Comparison of ENCODE assay signal across 10 mouse cellular contexts in genomic region chr7:48790117-48790516, GRCm38 (mm10). TPM values are rescaled to one million over a fixed set of nuclear protein-coding genes. Genes with fewer than 3 reads are reported as not detected.
A peak's percentile ranks its signal among the peaks of the same experiment; 100 is the strongest.
DNase-seq lines count a peak whose midpoint lies in the region; ATAC-seq and TF ChIP-seq lines count a peak whose summit lies in the region.
"Had no signal": no experiment of that assay in that cellular context is flagged by ENCODE, and none has a peak within 500 bp of the region (broad histone marks: within the 10 kb centered on the region; RNA-seq: fewer than 3 reads in every experiment).

No protein-coding gene starts in this region.

- peak overlapping the region; percentile 67 for H3K4me2 ChIP-seq in forebrain, embryonic 12.5 days
- peak overlapping the region; percentile 97 for H3K4me2 ChIP-seq in liver, postnatal 0 days (ENCODE audit: low read depth, low read length)
- H3K4me2 ChIP-seq in stomach, postnatal 0 days (replicated peaks; ENCODE audit: low read depth): peak overlapping the region; percentile 85

- DNase-seq in liver, postnatal 0 days: no peak
- no peak for DNase-seq in stomach, postnatal 0 days (ENCODE audit: low spot score)
- DNase-seq in adrenal gland, postnatal 36 days: no peak
- DNase-seq in heart, postnatal 10 days: no peak
- DNase-seq: right cerebral cortex, postnatal 14 days had no signal

- WGBS in forebrain, embryonic 12.5 days: 42% methylated on average over 4 of the region's 4 CpGs
- WGBS in liver, postnatal 0 days (ENCODE audit: insufficient replicate concordance): 78% methylated on average over 4 of the region's 4 CpGs
- WGBS in stomach, postnatal 0 days: 63% methylated on average over 4 of the region's 4 CpGs

- TF ChIP-seq EP300 in liver, postnatal 0 days (IDR thresholded peaks at IDR 0.05; ENCODE audit: low read depth): no peak
- no peak for TF ChIP-seq EP300 in stomach, postnatal 0 days (optimal IDR thresholded peaks at IDR 0.05)

- H3K9me3 ChIP-seq in megakaryocyte, embryonic 14.5 days: no peaks in the 10 kb centered on the region
- no peaks in the 10 kb centered on the region for H3K9me3 ChIP-seq in forebrain, embryonic 12.5 days
- no peaks in the 10 kb centered on the region for H3K9me3 ChIP-seq in liver, postnatal 0 days (ENCODE audit: low read length)
- no peaks in the 10 kb centered on the region for H3K9me3 ChIP-seq in stomach, postnatal 0 days (ENCODE audit: control insufficient read depth, low read length)
- H3K9me3 ChIP-seq: limb, embryonic 12.5 days had no signal

- no peak overlapping the region for H3K27ac ChIP-seq in forebrain, embryonic 12.5 days
- H3K27ac ChIP-seq in liver, postnatal 0 days (ENCODE audit: low read depth): no peak overlapping the region
- no peak overlapping the region; the same call in 1 of the 2 replicates for H3K27ac ChIP-seq in stomach, postnatal 0 days (replicated peaks)

- no peak for TF ChIP-seq CTCF in liver, postnatal 0 days (IDR thresholded peaks at IDR 0.05; ENCODE audit: low read depth)
- no peak for TF ChIP-seq CTCF in stomach, postnatal 0 days (IDR thresholded peaks at IDR 0.05; ENCODE audit: low read depth)

- H3K36me3 ChIP-seq in megakaryocyte, embryonic 14.5 days (replicated peaks; ENCODE audit: low read length): peaks cover 23% of the 10 kb centered on the region
- H3K36me3 ChIP-seq in forebrain, embryonic 12.5 days (replicated peaks): no peaks in the 10 kb centered on the region; the same call in 1 of the 2 replicates
- no peaks in the 10 kb centered on the region for H3K36me3 ChIP-seq in liver, postnatal 0 days (replicated peaks; ENCODE audit: insufficient read depth, low read length)
- H3K36me3 ChIP-seq in stomach, postnatal 0 days (ENCODE audit: control insufficient read depth, insufficient read depth, low read length): no peaks in the 10 kb centered on the region
- H3K36me3 ChIP-seq: limb, embryonic 12.5 days had no signal

- H3K4me3 ChIP-seq in megakaryocyte, embryonic 14.5 days (replicated peaks): peak overlapping the region; percentile 99
- H3K4me3 ChIP-seq in forebrain, embryonic 12.5 days (replicated peaks): no peak overlapping the region
- H3K4me3 ChIP-seq in liver, postnatal 0 days (ENCODE audit: low read depth, low read length): no peak overlapping the region
- H3K4me3 ChIP-seq in stomach, postnatal 0 days (ENCODE audit: low read depth, low read length): peak overlapping the region; percentile 18; the same call in 1 of the 2 replicates

- H3K9ac ChIP-seq in forebrain, embryonic 12.5 days: no peak overlapping the region
- H3K9ac ChIP-seq in liver, postnatal 0 days (replicated peaks): no peak overlapping the region
- no peak overlapping the region for H3K9ac ChIP-seq in stomach, postnatal 0 days (ENCODE audit: low read length)

- intact Hi-C loops in heart, postnatal 10 days (cut with DNase I): no loop called here

- peaks cover 54% of the 10 kb centered on the region for H3K4me1 ChIP-seq in megakaryocyte, embryonic 14.5 days
- H3K4me1 ChIP-seq in forebrain, embryonic 12.5 days: peaks cover 16% of the 10 kb centered on the region
- H3K4me1 ChIP-seq in liver, postnatal 0 days (ENCODE audit: insufficient read depth): peaks cover 24% of the 10 kb centered on the region
- 0 out of 2 replicates have a peak, but pooled peaks cover 2% of the 10 kb centered on the region for H3K4me1 ChIP-seq in stomach, postnatal 0 days (replicated peaks; ENCODE audit: control insufficient read depth, insufficient read depth)

- no peak for ATAC-seq in megakaryocyte, adult 5-6 weeks (ENCODE audit: poor library complexity, severe bottlenecking)
- no peak for ATAC-seq in forebrain, embryonic 12.5 days (ENCODE audit: low FRiP score)
- no peak for ATAC-seq in liver, postnatal 0 days
- no peak for ATAC-seq in stomach, postnatal 0 days (ENCODE audit: low FRiP score, low TSS enrichment)

- peaks cover under 1% of the 10 kb centered on the region for H3K27me3 ChIP-seq in megakaryocyte, embryonic 14.5 days (replicated peaks)
- no peaks in the 10 kb centered on the region for H3K27me3 ChIP-seq in forebrain, embryonic 12.5 days
- H3K27me3 ChIP-seq in liver, postnatal 0 days (ENCODE audit: insufficient read depth, low read length): no peaks in the 10 kb centered on the region
- H3K27me3 ChIP-seq in stomach, postnatal 0 days (ENCODE audit: control insufficient read depth, insufficient read depth, low read length): no peaks in the 10 kb centered on the region
- H3K27me3 ChIP-seq: limb, embryonic 12.5 days had no signal

RNA-seq across cellular contexts. Expression of gene Zdhhc13, which starts 1.3 kb away (rescaled TPM):
- 1.9 and 3.1 TPM in 2 replicates for polyA plus RNA-seq in megakaryocyte, embryonic 14.5 days (2012; ENCODE audit: insufficient read depth, low replicate concordance)
- total RNA-seq in megakaryocyte, adult 5-6 weeks (2015): 54.3 and 54.4 TPM in 2 replicates
- total RNA-seq in megakaryocyte, adult 5-6 weeks (2017): 43.1 and 52.2 TPM in 2 replicates
- 38.9 and 39.5 TPM in 2 replicates for polyA plus RNA-seq in forebrain, embryonic 12.5 days (2016; fragmentation: Nextera tagmentation; extraction: Ambion mirVana)
- 8.2 and 10.3 TPM in 2 replicates for polyA plus RNA-seq in liver, postnatal 0 days (2015; fragmentation: Nextera tagmentation; extraction: Ambion mirVana)
- polyA plus RNA-seq in stomach, postnatal 0 days (2015; fragmentation: Nextera tagmentation; extraction: Ambion mirVana): 33.3 and 34.0 TPM in 2 replicates
- total RNA-seq in adrenal gland, postnatal 36 days (2021): 10 to 100 TPM; 10.3 to 11.8 TPM
- 10 to 100 TPM; 13.9 to 16.5 TPM for total RNA-seq in heart, postnatal 10 days (2021)

RNA-seq across cellular contexts. Expression of gene Csrp3, which starts 57.7 kb away (rescaled TPM):
- 1.4 TPM in 1 of 2 replicates, not detected in the other for polyA plus RNA-seq in megakaryocyte, embryonic 14.5 days (2012; ENCODE audit: insufficient read depth, low replicate concordance)
- total RNA-seq in megakaryocyte, adult 5-6 weeks (2015): 10.7 and 12.1 TPM in 2 replicates
- 9.2 and 12.2 TPM in 2 replicates for total RNA-seq in megakaryocyte, adult 5-6 weeks (2017)
- polyA plus RNA-seq in forebrain, embryonic 12.5 days (2016; fragmentation: Nextera tagmentation; extraction: Ambion mirVana): 0.37 and 0.38 TPM in 2 replicates
- polyA plus RNA-seq in liver, postnatal 0 days (2015; fragmentation: Nextera tagmentation; extraction: Ambion mirVana): 0.85 and 2.5 TPM in 2 replicates
- 0.22 and 0.73 TPM in 2 replicates for polyA plus RNA-seq in stomach, postnatal 0 days (2015; fragmentation: Nextera tagmentation; extraction: Ambion mirVana)
- total RNA-seq in adrenal gland, postnatal 36 days (2021): not detected
- 1,000 to 10,000 TPM; 1,601 to 1,720 TPM for total RNA-seq in heart, postnatal 10 days (2021)
- polyA plus RNA-seq: frontal cortex, adult 2 months had no signal

Comparison
In these comparisons a context has a peak if more than half of its experiments do, and no peak if none do; other contexts are left out.
1. H3K4me3 ChIP-seq: peak in megakaryocyte, embryonic 14.5 days (single experiment) and stomach, postnatal 0 days (single experiment); none in forebrain, embryonic 12.5 days (single experiment) and liver, postnatal 0 days (single experiment).
2. Peak in every context shown above with its lines, with median percentiles within 50 percentile points of each other: H3K4me2 ChIP-seq.